Mouse (Mus musculus): ENCODE measurements at regions not wholly inside any gene's neighbourhood (a gene's known extent, or its start where the extent isn't known, plus 50 kb on each side); places are given as distances from the start of the nearest gene placed in this dataset.

DNA sequence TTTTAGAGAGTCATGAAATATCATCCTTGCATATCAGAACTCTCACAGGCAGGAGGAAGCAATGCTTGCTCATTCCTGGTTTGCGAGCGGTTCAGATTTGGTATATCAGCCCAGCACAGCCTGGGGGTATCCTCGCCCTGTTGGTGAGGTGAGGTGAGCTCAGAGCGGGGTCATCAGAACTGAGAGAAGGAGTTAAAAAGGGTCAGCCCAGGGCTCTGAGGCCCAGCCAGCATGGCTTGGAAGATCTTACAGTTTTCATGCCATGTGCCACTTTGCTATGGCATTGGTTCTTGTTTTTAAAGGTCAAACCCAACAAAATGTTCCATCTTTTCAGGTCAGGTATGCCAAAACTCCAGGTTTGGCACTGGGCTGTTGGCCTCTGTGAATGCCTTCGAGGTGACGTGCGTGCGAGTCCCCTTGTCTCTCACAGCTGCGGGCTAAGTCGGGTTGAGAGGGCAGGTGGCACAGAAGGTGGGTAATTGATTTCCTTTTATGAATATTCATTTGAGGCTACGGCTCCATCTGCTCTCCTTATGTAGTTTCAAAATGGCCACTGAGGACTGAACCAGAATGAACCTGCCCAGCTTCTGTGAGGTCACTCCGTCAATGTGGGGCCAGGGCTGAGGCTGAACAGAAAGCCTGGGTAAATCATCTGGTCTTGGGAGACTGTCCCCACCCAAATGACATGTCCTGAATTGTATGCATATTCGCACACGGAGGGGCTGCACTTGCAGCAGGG is 86.3 kb downstream of the Hhipl2 start:
- Histone ChIP-seq H3K79me2 (replicated peaks; ENCODE audit: control insufficient read depth, insufficient read depth, low read length) (no peaks in the 10 kb centered on the region), H3K9ac (ENCODE audit: low read depth, low read length) (no peak overlapping the region), H3K4me3 (no peak overlapping the region), H3K27ac (no peak overlapping the region), H3K4me1 (ENCODE audit: control insufficient read depth, insufficient read depth, low read length) (no peaks in the 10 kb centered on the region), H3K27me3 (ENCODE audit: control insufficient read depth, insufficient read depth, low read length) (no peaks in the 10 kb centered on the region; the same call in 1 of the 2 replicates), H3K36me3 (ENCODE audit: control insufficient read depth, insufficient read depth, low read length) (no peaks in the 10 kb centered on the region)
- TF ChIP-seq EP300 (IDR thresholded peaks at IDR 0.05; ENCODE audit: insufficient read depth, low read depth, low read length) = no peak
- no peak for TF ChIP-seq POLR2A (IDR thresholded peaks at IDR 0.05; ENCODE audit: insufficient read depth, low read depth, low read length)
- no peak for TF ChIP-seq CTCF (IDR thresholded peaks at IDR 0.05)
- no peak for DNase-seq
- intact Hi-C loops (cut with DNase I) = no loop called here
- 91% methylated on average over 14 of the region's 14 CpGs for WGBS

DNA sequence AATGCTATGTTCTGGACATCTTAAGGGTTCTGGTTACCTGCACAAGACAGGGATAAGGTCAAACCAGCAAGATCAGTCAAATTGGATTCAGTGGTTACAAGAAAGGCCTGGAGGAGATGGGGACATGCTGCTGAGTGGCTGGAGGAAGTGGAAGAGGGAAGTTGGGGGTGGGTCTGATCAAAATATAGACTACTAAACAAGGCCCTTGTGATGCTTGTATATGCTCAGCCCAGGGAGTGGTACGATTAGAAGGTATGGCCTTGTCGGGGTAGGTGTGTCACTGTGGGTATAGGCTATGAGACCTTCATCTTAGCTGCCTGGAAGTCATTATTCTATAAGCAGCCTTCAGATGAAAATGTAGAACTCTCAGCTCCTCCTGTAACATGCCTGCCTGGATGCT is 89.9 kb downstream of the Hhipl2 start:
- WGBS = 70% methylated on average over 2 of the region's 2 CpGs
- no peaks in the 10 kb centered on the region; the same call in 1 of the 2 replicates for H3K27me3 ChIP-seq (ENCODE audit: control insufficient read depth, insufficient read depth, low read length)
- intact Hi-C loops (cut with DNase I) = no loop called here
- H3K36me3 ChIP-seq (ENCODE audit: control insufficient read depth, insufficient read depth, low read length) = no peaks in the 10 kb centered on the region
- no peak overlapping the region for H3K27ac ChIP-seq
- no peak for DNase-seq
- H3K79me2 ChIP-seq (replicated peaks; ENCODE audit: control insufficient read depth, insufficient read depth, low read length) = no peaks in the 10 kb centered on the region
- TF ChIP-seq CTCF (IDR thresholded peaks at IDR 0.05) (no peak), EP300 (IDR thresholded peaks at IDR 0.05; ENCODE audit: insufficient read depth, low read depth, low read length) (no peak), POLR2A (IDR thresholded peaks at IDR 0.05; ENCODE audit: insufficient read depth, low read depth, low read length) (no peak)
- no peaks in the 10 kb centered on the region for H3K4me1 ChIP-seq (ENCODE audit: control insufficient read depth, insufficient read depth, low read length)
- H3K4me3 ChIP-seq = no peak overlapping the region
- H3K9ac ChIP-seq (ENCODE audit: low read depth, low read length) = no peak overlapping the region

DNA sequence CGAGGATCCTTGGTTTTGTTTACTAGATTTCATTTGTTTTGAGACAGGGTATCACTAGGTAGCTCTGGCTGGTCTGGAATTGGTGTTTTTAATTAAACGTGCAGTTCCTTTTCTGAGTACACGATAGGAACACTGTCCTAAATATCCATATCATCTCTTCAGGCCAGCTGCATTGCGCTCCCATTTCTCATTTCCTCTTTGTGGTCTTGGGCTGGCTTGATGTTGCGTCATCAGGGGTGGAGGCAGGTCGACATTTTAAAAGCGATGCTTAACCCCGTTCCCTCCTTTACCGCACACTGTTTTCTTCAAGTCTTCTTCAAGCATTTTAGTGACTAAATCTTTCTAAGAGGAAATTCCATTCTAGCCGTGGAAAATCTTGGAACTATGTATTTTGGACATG is 92.7 kb downstream of the Hhipl2 start:
- Histone ChIP-seq H3K79me2 (replicated peaks; ENCODE audit: control insufficient read depth, insufficient read depth, low read length) (no peaks in the 10 kb centered on the region), H3K4me3 (no peak overlapping the region), H3K27ac (no peak overlapping the region), H3K9ac (ENCODE audit: low read depth, low read length) (no peak overlapping the region), H3K27me3 (ENCODE audit: control insufficient read depth, insufficient read depth, low read length) (no peaks in the 10 kb centered on the region), H3K4me1 (ENCODE audit: control insufficient read depth, insufficient read depth, low read length) (no peaks in the 10 kb centered on the region), H3K36me3 (ENCODE audit: control insufficient read depth, insufficient read depth, low read length) (no peaks in the 10 kb centered on the region)
- TF ChIP-seq EP300 (IDR thresholded peaks at IDR 0.05; ENCODE audit: insufficient read depth, low read depth, low read length) (no peak), POLR2A (IDR thresholded peaks at IDR 0.05; ENCODE audit: insufficient read depth, low read depth, low read length) (no peak), CTCF (IDR thresholded peaks at IDR 0.05) (no peak)
- intact Hi-C loops (cut with DNase I) = no loop called here
- 67% methylated on average over 10 of the region's 10 CpGs for WGBS
- DNase-seq = peak; percentile 20 to 53

DNA sequence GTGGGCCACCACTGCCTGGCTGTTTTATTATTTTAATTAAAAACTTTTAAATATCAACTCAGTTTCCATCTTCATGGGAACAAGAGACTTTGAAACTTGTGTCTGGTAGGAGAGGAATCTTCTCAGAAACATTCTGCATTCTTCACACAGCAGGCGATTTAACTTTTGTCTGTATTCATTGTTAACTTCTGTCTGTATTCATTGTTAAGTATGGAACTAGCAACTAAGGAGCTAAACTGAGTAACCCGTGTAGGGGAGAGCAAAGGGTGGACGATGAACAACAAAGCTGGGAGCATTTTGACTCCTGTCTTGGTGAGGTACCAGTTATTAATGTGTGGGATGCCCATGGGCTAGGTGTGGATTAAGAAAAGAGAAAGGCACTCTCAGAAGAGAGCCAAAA is 95.9 kb downstream of the Hhipl2 start:
- no peak overlapping the region for H3K9ac ChIP-seq (ENCODE audit: low read depth, low read length)
- H3K27ac ChIP-seq = no peak overlapping the region
- H3K79me2 ChIP-seq (replicated peaks; ENCODE audit: control insufficient read depth, insufficient read depth, low read length) = no peaks in the 10 kb centered on the region
- H3K4me1 ChIP-seq (ENCODE audit: control insufficient read depth, insufficient read depth, low read length) = no peaks in the 10 kb centered on the region
- 83% methylated on average over 3 of the region's 3 CpGs for WGBS
- no peak for DNase-seq
- TF ChIP-seq CTCF (IDR thresholded peaks at IDR 0.05) = no peak
- no peak for TF ChIP-seq EP300 (IDR thresholded peaks at IDR 0.05; ENCODE audit: insufficient read depth, low read depth, low read length)
- TF ChIP-seq POLR2A (IDR thresholded peaks at IDR 0.05; ENCODE audit: insufficient read depth, low read depth, low read length) = no peak
- no peak overlapping the region for H3K4me3 ChIP-seq
- intact Hi-C loops (cut with DNase I) = no loop called here
- H3K27me3 ChIP-seq (ENCODE audit: control insufficient read depth, insufficient read depth, low read length) = no peaks in the 10 kb centered on the region; the same call in 1 of the 2 replicates
- no peaks in the 10 kb centered on the region for H3K36me3 ChIP-seq (ENCODE audit: control insufficient read depth, insufficient read depth, low read length)

DNA sequence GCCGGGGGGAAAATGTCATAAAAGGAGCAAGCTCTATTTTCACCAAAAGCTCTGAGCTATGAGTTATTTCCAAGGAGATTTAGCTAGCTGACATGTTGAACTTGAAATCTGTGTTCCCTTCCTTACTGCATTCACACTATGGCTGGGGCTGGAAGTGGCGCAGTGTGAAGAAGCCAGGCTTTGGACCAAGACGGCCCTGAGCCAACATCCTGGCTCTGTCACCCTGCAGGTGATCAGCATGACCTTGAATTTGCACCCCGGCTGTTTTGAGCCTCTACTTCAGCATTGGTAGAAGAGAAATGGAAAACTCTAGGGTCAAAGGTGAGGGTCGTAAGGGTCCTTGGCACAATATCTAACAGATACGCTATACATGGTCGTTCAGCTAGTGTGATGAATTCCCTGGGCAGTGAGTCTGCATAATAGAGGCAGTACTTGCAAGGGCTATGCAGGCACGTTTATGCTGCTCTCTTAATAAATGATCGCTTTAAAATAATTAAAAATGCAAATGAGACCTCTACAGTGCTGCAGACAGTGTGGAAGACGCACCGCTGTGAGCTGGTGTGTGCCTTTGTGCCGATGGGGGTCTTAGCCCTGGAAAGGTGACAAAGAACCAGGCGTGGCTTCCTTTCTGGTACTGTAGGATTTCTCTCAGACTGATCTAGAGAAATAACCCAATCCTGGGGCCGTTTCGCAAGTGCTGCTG is 96.4 kb downstream of the Hhipl2 start:
- DNase-seq = no peak
- no peaks in the 10 kb centered on the region for H3K36me3 ChIP-seq (ENCODE audit: control insufficient read depth, insufficient read depth, low read length)
- H3K27me3 ChIP-seq (ENCODE audit: control insufficient read depth, insufficient read depth, low read length) = no peaks in the 10 kb centered on the region; the same call in 1 of the 2 replicates
- no peak overlapping the region for H3K4me3 ChIP-seq
- no peaks in the 10 kb centered on the region for H3K4me1 ChIP-seq (ENCODE audit: control insufficient read depth, insufficient read depth, low read length)
- H3K9ac ChIP-seq (ENCODE audit: low read depth, low read length) = no peak overlapping the region
- H3K27ac ChIP-seq = no peak overlapping the region
- intact Hi-C loops (cut with DNase I) = no loop called here
- 72% methylated on average over 15 of the region's 15 CpGs for WGBS
- no peak for TF ChIP-seq EP300 (IDR thresholded peaks at IDR 0.05; ENCODE audit: insufficient read depth, low read depth, low read length)
- TF ChIP-seq CTCF (IDR thresholded peaks at IDR 0.05) = no peak
- no peak for TF ChIP-seq POLR2A (IDR thresholded peaks at IDR 0.05; ENCODE audit: insufficient read depth, low read depth, low read length)
- H3K79me2 ChIP-seq (replicated peaks; ENCODE audit: control insufficient read depth, insufficient read depth, low read length) = no peaks in the 10 kb centered on the region

DNA sequence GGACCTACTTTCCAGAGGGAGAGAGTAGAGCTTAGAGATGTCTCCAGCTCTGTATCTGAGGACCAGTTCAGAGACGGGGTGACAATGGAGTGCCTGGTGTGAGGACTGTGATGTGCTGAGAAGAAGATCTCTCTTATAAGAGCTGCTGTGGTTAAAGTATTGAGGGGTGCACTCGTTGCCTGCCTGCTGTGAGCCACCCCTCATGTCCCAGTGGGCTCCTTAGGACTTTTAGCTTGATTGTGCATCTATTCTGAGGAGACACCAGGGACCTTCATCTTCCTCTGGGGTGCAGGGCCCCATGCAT is 96.9 kb downstream of the Hhipl2 start:
- H3K4me1 ChIP-seq (ENCODE audit: control insufficient read depth, insufficient read depth, low read length) = no peaks in the 10 kb centered on the region
- H3K27me3 ChIP-seq (ENCODE audit: control insufficient read depth, insufficient read depth, low read length) = no peaks in the 10 kb centered on the region; the same call in 1 of the 2 replicates
- H3K27ac ChIP-seq = no peak overlapping the region
- H3K4me3 ChIP-seq = no peak overlapping the region
- WGBS = 58% methylated on average over 2 of the region's 2 CpGs
- no peak for DNase-seq
- no peak for TF ChIP-seq CTCF (IDR thresholded peaks at IDR 0.05)
- TF ChIP-seq POLR2A (IDR thresholded peaks at IDR 0.05; ENCODE audit: insufficient read depth, low read depth, low read length) = no peak
- no peak for TF ChIP-seq EP300 (IDR thresholded peaks at IDR 0.05; ENCODE audit: insufficient read depth, low read depth, low read length)
- H3K36me3 ChIP-seq (ENCODE audit: control insufficient read depth, insufficient read depth, low read length) = no peaks in the 10 kb centered on the region
- intact Hi-C loops (cut with DNase I) = no loop called here
- H3K9ac ChIP-seq (ENCODE audit: low read depth, low read length) = no peak overlapping the region
- H3K79me2 ChIP-seq (replicated peaks; ENCODE audit: control insufficient read depth, insufficient read depth, low read length) = no peaks in the 10 kb centered on the region
